Mouse (Mus musculus): ENCODE results near the gene Ydjc.
A peak's percentile ranks its signal among the peaks of the same experiment; 100 is the strongest.

The Ydjc gene

DNA sequence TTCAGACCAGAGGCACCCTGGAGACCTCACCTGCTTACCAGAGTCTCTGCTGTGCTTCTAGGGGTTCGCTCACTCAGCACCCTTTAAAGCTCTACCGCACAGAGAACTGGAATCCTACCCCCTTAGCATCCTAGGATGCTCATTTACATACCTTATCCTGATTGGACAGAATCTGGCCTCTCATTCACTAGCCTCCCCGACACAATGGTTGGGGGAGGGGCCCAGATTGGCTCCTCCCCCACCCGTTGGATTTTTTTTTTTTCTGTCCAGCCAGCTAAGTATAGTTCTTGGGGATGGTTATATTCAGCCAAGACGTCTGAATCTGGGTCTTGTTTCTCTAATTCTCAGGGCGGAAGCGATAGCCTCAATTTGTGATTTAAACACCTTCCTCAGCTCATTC is at the start of gene Ydjc:
TSS of gene Ydjc (plus strand) at position 283 of the 400 bp plus-strand sequence.
- no peak for DNase-seq (ENCODE audit: low spot score in 2 of 2)

DNA sequence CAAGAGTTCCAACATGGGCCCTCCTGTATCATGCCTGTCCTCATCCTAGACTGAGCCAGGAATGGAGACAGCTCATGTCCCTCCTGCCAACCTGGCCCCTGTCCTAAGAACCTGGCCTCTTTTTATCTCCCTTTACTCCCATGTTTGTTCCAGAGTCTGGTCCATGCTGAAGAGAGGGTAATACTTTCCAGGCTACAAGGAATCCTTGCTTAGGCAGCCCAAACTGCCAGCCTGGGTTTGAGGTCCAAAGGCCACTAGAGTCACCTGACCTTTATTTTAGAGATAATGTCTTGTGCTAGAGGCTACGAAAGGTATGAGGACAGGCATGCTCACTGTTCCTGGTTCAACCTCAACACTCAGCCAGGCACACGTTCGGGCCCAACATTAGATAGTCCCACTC is 47.5 kb upstream of the Ydjc start:
- no peak for DNase-seq (ENCODE audit: low spot score in 2 of 2)

DNA sequence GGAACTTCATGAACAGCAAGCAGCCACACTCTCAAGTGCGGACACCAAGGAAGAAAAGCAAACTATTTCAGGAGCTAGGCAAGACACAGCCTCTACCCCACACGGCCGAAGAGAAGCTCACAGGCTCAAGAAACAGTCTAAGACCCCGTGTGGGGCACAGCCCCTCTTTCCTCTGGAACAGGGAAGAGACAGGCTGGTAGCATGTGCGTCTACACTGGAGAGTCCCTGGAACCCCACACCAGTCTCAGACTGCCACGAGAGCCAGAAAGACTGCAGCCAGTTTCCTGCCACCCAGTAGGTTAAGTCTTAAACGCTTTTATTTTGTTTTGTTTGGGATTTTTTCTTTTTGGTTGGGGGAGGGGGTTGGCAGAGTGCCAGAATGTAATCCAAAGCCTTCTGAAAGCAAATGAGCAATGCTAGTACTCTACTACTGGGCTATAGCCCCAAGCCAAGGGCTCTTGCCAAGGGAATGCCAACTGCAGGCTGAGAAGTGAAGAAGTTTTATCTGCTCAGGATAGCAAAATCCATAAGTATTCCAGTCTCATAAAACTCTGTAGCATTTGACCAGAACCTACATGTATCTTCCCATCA is 41.7 kb upstream of the Ydjc start:
- DNase-seq (ENCODE audit: low spot score in 2 of 2): no peak

DNA sequence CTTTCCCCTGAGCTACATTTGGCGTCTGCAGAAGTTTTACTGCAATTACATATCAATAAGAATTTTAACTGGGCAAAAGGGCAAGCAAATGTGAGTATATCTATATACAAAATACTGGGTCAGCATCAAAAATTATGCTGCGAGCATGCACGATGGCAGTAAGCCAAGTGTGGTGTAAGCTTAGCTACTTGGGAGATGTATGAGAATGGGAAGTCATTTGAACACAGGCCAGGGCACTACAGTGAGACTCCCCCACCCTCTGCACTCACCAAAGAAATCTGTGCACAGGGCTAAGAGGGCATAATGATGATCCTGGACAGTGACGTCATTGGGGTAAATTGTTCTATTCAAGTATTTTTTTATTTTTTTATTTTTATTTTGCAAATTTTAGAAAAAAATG is 39.8 kb upstream of the Ydjc start:
- no peak for DNase-seq (ENCODE audit: low spot score in 2 of 2)

DNA sequence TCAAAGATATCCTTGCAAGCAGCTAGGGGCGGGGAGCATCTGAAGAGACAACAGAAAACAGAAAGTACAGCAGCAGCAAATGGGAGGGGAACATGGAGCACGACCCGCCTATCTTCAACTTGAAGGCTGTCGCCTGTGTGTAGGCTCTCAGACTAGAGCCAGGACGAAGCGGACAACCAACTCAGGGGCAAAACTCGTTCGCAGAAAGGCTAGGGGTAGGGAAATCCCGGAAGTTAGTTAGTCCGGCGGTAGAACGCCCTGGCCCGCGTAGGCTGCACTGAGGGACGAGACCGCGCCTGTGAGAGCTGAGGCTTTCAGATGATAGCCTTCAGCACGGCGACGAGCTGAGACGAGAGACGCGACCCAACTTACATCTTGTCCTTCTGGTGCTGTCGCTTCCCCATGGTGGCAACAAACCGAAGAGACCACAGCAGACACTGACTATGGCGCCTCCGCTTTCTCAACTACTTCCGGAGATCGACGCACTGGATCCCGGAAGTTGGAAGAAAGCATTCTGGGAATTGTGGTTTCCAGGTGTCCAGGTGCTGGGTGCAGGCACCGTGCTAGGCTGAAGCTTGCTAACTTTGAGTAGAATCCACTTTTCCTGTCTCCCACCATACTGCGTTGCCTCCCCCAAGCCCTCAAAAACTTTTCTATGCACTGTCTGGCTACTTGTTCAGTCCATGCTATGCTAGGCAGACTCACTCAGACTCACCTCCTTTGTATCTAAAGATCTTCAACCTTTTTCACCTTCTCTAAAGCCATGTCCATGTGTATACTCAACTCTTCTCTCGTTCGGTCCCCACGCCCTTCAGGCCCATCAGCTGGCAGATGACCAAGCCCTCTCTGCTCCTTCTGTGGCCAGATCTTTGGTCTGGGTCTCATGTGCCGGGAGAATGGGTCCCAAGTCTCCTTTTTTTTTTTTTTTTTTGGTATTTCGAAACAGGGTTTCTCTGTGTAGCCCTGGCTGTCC is 33.4 kb upstream of the Ydjc start, which contains the start of gene Ppil2:
TSS of gene Ppil2 (minus strand) at position 487 of the 973 bp plus-strand sequence.
- peak; percentile 61 to 77 for DNase-seq (ENCODE audit: low spot score in 2 of 2)

DNA sequence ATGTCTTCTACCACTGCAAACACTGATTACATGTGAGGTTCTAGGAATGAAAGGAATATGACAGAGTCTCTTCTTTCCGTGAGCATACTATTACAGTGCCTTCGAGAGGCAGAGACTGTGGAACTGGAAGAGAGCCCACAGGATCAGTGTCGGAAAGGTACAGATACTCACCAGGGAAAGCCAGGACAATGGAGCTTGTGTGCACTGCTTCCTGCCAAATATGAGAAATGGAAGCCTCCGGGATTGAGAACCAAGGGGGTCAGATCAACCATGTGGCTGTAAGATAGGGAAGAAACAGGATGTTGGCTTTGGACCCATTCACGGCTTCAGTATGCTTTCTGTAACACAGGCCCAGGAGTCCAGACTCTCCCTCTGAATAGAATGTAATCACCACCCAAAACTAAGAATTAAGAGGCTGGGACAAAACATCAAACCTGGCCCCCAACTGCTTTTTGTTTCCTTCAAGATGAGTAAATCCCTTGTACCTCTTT is 27.1 kb upstream of the Ydjc start:
- no peak for DNase-seq (ENCODE audit: low spot score in 2 of 2)

DNA sequence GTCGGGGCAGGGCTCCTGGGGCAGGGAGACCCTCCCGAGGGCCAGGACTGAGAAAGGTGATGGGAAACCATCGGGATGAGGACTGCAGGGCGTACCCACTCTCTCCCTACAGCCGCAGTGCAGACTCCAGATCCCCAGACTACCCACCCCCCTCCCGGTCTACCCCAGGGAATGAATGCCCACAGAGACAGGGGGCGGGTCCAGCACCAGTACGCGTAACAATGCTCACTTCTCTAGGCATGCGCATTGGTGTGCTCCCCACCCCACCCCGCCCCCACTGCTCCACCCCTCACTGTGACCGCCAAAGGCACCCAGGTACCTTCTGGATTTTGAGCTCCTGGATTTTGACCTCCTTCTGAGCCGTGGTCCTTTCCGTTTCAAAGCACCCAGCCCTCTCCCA is 22.9 kb upstream of the Ydjc start:
- DNase-seq (ENCODE audit: low spot score in 2 of 2): no peak

DNA sequence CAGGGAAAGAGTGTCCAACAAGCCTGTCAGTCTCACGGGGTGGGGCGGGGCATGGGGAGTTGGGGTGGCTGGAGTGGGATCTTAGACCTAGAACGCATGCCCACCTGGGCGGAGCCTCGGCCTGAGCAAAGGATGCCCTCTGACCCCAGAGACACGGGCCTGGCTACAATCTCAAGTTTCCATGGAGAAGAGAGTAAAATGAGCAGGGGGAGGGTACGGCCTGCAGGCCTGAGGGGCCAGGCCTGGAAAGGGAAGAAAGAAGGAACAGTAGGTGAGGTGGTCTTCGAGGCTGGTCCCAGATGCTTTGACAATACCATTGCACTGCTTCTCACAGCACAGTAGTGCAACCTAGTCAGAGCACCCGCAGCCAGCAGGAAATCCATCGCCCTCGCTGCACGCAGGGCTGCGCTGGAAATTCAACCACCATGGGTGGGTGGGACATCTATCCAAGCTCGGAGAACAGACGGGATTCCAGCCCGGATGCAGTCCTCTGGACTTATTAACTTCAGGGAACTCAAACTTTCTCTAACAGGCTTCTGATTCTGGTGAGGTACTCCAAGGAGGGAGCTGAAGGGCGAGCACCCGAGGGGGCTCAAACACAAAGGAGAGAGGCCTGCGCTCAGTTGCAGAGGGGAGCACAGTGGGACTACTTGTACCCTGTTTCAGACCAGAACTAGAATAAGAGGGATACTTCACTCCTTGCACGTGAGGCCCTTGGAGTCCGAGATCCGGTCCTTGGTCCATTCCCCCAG is 20.1 kb upstream of the Ydjc start:
- DNase-seq (ENCODE audit: low spot score in 2 of 2): no peak

DNA sequence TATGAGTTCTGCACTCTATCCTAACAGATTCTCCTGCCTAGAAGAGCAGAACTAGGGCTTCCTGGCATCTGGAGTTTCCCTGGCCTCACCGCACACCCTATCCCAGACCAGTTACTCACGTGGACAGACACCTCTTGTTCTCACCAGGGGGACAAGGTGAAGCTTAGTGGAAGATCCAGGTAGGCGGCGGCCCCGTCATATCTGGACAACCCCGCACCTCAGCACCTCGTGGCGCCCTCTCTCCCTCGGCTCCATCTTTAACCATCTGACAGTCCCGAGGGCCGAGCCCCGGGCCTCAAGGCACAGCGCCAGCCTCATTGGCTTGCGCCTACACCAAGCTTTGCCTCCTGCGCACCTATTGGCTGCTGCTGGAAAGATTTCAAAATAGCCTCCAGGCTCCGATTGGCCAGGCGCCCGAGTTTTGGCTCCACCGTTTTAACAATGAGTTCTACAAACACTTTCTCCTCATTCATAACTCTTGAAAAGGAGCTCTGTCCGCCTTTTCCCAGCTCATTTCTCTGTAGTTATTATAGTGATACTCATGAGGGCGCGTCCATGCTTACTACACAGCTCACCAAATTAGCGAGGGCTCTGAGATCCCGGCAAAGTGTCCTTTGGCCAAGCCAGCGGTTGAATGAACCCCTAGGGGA is 19.4 kb upstream of the Ydjc start, which contains the start of gene 2610318N02Rik:
TSS of gene 2610318N02Rik (minus strand) at position 297 of the 650 bp plus-strand sequence.
- DNase-seq (ENCODE audit: low spot score in 2 of 2): peak; percentile 48 to 63

DNA sequence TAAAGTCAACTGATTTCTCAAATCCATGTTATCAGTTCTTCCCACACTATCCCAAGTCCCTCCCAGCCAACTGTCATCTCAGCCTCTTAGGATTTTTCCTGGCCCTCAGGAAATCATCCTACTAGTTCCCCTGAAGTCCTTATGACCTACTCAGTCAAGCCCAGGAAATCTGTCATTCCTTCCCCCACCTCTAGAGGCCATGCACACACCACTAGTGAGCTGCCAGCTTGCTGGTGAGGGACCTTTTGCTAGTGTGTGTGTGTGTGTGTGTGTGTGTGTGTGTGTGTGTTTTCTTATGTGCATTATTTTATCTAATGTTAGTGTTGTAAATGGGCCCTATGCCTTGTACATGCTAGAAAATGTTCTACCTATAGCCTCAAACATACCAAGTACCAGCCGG is 17.1 kb upstream of the Ydjc start:
- DNase-seq (ENCODE audit: low spot score in 2 of 2): no peak

DNA sequence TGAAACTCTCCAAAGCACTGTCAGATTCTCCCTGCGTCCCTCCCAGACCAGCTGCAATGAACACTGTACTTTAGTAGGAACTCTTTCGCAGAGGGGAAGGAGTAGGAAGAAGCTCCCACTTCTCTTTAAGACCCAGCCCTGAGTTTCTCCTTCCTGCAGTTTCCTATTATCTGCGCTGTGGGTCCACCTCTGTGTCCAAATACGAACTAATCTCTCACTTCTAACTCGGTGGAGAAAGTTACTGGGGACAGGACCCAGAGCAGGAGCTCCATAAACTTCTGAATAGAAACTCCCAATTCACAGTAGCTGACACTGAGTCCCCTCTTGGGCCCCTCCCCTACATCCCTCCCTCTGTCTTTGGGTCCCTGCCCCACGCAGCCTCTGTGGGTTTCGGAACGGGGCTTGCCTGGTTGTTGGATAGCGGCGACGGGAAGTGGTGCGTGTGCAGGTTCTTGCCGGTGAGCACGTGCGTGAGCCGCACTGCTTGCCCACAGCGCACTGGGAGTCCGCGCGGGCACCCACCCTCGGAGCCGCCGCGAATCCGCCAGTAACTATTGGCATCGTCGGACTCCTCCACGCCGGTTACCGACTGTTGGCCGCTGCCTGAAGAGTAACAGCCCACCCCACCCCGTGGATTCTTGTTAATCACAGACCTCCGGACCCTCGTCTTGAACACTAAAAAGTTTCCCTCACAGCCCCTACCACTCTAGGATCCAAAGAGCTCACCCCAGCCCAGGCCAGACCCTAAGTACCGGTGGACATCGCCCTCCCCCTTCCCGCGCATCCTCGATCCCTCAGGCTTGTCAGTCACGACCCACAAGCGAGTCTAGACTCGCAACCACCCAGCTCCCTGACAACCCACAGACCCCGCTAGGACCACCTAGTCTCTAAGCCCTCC is 13.0 kb upstream of the Ydjc start:
- DNase-seq (ENCODE audit: low spot score in 2 of 2): no peak

DNA sequence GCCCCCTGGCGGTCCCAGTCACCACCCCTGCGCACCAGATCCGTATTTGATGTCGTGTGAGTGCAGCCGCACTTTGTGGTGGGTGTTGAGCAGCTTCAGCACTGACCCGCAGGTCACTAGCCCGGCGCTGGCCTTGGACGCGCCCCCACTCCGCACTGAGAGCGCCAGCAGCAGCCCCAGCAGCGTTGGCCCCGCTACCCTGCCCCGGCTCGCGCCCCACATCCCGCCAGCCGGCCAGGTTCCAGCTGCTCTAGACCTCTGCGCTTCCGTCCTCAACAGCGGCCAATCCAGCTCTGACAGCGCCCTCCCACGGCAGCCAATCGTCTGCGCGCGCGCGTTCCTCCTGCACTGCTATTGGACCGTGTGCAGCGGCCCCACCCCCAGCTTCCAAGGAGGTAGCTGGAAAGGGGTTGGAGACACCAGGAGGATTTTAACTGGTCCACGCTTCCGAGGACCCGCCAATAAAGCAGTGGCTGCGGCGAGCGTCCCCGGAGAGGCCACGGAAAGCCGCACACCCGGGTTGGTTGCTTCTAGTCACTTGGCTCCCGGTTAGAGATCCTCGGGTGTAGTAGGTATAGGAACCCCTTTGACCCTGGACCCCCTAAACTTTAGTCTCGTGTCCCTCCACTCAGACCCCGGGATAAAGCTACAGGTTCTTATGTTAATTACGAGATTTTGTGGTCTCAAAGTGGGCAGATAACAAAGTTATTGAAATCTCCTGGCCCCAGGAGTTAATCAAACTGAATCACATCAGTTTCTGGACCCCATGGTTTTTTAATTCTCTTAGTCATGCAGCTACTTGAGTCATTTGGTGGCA is 12.1 kb upstream of the Ydjc start, which contains the start of gene Sdf2l1:
TSS of gene Sdf2l1 (minus strand) at position 295 of the 817 bp plus-strand sequence.
- DNase-seq (ENCODE audit: low spot score in 2 of 2): peak; percentile 96 to 97

DNA sequence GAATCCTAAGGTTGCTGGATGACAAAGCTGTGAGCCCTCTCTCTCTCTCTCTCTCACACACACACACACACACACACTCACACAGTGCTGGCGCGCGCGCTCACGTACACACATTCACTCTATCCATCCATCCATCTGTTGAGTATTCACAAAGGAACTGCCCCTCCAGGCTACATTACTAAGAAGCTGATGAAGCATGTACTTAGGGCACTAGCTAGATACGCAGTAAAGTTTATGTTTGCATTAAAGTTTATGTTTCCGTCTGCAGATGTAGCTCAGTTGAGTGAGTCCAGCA is 11.6 kb upstream of the Ydjc start:
- DNase-seq (ENCODE audit: low spot score in 2 of 2): no peak

DNA sequence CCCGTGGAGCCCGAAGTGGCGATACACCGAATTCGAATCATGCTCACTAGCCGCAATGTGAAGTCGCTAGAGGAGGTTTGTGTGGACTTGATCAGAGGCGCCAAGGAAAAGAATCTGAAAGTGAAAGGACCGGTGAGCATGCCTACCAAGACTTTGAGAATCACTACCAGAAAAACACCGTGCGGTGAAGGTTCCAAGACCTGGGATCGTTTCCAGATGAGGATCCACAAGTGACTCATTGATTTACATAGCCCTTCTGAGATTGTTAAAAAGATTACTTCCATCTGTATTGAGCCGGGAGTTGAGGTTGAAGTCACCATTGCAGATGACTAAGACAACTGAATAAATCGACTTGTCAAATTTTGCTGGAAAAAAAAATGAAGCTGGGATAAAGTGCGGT is 7.1 kb upstream of the Ydjc start:
- DNase-seq (ENCODE audit: low spot score in 2 of 2): no peak

DNA sequence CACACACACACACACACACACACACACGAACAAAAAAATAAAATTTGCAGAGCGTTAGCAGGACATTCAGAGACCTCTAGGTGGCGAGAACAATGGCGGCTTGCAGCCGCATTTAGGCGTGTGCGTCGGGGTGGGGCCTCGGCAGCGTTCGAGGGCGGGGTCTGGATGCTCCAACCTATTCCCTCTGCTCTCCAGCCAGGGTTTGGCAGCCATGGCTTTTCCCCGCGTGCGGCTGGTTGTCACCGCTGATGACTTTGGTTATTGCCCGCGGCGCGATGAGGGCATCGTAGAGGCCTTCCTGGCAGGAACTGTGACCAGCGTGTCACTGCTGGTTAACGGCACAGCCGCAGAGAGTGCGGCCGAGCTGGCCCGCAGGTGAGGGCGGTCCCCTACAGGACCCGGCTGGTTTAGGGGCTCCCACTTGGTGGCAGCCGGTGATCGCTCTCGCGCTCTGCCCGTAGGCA is 2.4 kb downstream of the Ydjc start, which contains the start of gene Ccdc116:
TSS of gene Ccdc116 (minus strand) at position 458 of the 464 bp plus-strand sequence.
- DNase-seq (ENCODE audit: low spot score in 2 of 2): peak; percentile 69 to 77

DNA sequence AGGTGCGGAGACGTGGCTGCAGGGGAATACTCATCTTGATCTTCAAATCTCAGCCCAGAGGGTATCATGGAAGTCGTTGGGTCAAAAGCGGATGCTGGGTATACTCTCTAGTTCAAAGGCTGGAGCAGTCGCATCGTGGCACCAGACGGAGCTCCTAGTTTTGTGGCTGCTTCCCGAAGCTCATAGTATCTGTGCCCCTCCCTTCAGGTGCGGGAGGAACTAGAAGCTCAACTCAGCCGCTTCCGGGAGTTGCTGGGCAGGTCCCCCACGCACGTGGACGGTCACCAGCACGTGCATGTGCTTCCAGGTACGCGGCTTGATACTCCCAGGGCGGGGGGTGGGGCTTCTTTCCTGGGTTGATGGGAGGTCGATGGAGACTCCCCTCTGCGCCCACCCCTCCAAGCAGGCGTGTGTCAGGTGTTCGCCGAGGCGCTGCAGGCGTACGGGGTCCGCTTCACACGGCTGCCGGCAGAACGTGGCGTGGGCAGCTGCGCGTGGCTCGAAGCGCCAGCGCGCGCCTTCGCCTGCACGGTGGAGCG is 3.0 kb downstream of the Ydjc start:
- DNase-seq (ENCODE audit: low spot score in 2 of 2): peak in 1 of 2 experiments; percentile 24

DNA sequence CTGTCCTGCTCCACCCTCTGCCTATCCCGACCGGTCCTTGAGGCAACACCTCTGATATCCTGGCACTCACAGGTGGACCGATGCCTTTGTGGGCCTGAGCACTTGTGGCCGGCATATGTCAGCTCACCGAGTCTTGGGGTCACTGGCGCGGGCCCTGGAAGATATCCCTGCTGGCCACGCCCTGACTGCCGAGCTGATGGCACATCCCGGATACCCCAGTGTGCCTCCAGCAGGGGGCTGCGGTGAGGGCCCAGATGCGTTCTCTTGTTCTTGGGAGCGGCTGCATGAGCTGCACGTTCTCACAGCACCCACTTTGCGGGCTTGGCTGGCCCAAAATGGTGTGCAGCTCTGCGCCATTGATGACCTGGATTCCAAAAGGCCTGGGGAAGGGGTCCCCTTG is 3.7 kb downstream of the Ydjc start:
- peak in 1 of 2 experiments; percentile 18 for DNase-seq (ENCODE audit: low spot score in 2 of 2)

DNA sequence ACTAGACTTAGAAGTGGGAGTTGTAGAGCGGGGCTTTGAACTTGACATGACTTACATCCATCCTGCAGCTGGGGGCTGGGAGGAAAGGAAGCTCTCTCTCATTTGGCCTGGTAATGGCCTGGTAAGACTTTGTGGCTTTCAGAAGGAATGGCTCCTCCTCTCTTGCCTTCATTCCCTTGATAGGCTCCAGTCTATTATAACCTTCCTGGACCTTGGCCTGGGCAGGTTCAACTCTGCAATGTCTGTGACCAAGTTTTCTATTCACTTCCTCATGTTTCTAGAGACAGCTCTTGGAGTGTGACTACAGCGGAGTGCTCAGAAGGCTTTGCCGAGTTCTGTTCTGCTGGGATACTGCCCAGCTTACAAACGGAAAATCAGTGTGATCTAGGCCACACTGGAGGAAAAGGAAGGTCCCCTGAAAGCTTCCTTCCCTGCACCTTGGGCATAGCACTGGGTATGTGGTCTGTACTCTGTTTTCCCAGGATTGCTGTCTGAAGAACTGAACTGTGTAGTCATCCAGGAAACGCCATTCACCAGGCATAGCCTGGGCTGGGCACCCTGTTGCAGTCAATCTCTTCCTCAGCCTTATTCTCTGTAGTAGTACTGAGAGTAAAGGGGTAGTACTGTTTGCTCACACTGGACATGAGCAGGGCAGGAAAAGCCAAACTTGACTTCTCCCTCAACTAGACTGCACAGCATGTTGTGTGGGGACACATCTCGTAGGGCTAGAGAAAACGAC is 6.3 kb downstream of the Ydjc start:
- DNase-seq (ENCODE audit: low spot score in 2 of 2): no peak
